Mouse (Mus musculus) hindbrain, postnatal 0 days (tissue): ENCODE measurements around the gene Pparg. TPM values are rescaled to one million over a fixed set of nuclear protein-coding genes. Genes with fewer than 3 reads are reported as not detected.

Experiments
- ATAC-seq: fragments of 200-750 bp; cut with Nextera tagmentation; 2 replicates; pipeline ENCODE4 v1.8.0; 2017; ENCODE audit warnings: mild to moderate bottlenecking, moderate TSS enrichment, moderate library complexity
- DNase-seq: peaks from one replicate; pipeline ENCODE4 v3.0.0-alpha.2; 2015; ENCODE audit warnings: low spot score
- H3K27ac ChIP-seq: fragments of 300-500 bp; sonication (generic); 2 replicates; pipeline ENCODE4 v1.5.1; 2014; ENCODE audit warnings: mild to moderate bottlenecking
- H3K27me3 ChIP-seq: fragments of 300-500 bp; sonication (generic); 2 replicates; pipeline ENCODE4 v1.6.1; 2014; ENCODE audit warnings: low read length, mixed read lengths; ENCODE audit not compliant: insufficient read depth
- H3K36me3 ChIP-seq: fragments of 300-500 bp; sonication (generic); 2 replicates; pipeline ENCODE4 v1.6.1; 2014; ENCODE audit warnings: low read length, mixed read lengths; ENCODE audit not compliant: insufficient read depth
- H3K4me1 ChIP-seq: fragments of 300-500 bp; sonication (generic); 2 replicates; pipeline ENCODE4 v1.6.1; 2014; ENCODE audit warnings: antibody characterized with exemption, low read length, mixed read lengths; ENCODE audit not compliant: insufficient read depth
- H3K4me2 ChIP-seq: fragments of 300-500 bp; sonication (generic); 2 replicates; pipeline ENCODE4 v1.6.1; 2014; ENCODE audit warnings: low read depth, mild to moderate bottlenecking, low read length, moderate library complexity, mixed read lengths
- H3K4me3 ChIP-seq: fragments of 300-500 bp; sonication (generic); 2 replicates; pipeline ENCODE4 v1.5.1; 2014; ENCODE audit warnings: low read length
- H3K9ac ChIP-seq: fragments of 300-500 bp; sonication (generic); replicated peaks from 2 replicates; pipeline ENCODE4 v1.6.1; 2014; ENCODE audit warnings: mild to moderate bottlenecking, low read length, moderate library complexity, mixed read lengths
- H3K9me3 ChIP-seq: fragments of 300-500 bp; sonication (generic); 2 replicates; pipeline ENCODE4 v1.6.1; 2016; ENCODE audit warnings: low read length, mixed read lengths
- CTCF ChIP-seq: IDR thresholded peaks from 2 replicates; pipeline ENCODE4 v1.5.1; 2016; ENCODE audit warnings: antibody characterized with exemption, control low read depth, low read depth
- WGBS: fragments of 180-500 bp; shearing (Covaris S2); extraction: QIAGEN DNeasy Blood & Tissue Kit; methylation state at CpG from one replicate; pipeline ENCODE4 v1.1.7; 2014; 5-methylcytosine and 5-hydroxymethylcytosine counted together
- polyA plus RNA-seq: library from polyadenylated mRNA; unstranded; fragments of >200 nt; fragmentation: Nextera tagmentation; extraction: Ambion mirVana; gene quantifications from 2 replicates; pipeline ENCODE4 v1.2.1, GENCODE M21; 2015
- total RNA-seq: library from RNA; depleted of rRNA; stranded (reverse); fragments of >200 nt; gene quantifications from 2 replicates; pipeline ENCODE4 v1.2.3, GENCODE M21; 2014

Pparg gene
- total and polyA plus RNA-seq, 2 experiments from 2014 or later, result 0.26 to 0.46 TPM

DNA sequence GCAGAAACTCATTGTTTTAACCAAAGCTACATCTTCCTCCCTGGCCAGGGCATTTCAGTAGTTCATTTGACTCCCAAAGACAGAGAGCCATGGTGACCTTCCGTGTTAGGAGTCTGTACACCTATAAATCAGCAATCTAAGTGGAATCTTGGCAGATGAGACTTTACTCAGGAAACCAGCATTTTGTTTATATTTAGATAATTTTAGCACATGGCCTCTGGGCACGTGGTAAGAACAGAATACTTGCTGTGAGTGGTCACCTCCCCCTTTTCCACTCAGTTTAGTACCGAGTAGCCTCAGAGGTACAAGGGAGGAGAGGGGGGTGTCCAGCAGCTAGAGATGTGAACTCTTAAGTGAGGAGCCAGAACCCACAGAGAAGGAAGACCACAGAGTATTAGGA lies 36.2 kb downstream of the Pparg start:
- no peak overlapping the region for H3K9ac ChIP-seq
- ATAC-seq, result no peak
- H3K4me2 ChIP-seq, result no peak overlapping the region
- no peaks in the 10 kb centered on the region for H3K4me1 ChIP-seq
- TF ChIP-seq CTCF, result no peak
- no peaks in the 10 kb centered on the region for H3K36me3 ChIP-seq
- no peak overlapping the region for H3K4me3 ChIP-seq
- WGBS, result 70% methylated on average over 3 of the region's 3 CpGs
- no peaks in the 10 kb centered on the region for H3K9me3 ChIP-seq
- H3K27ac ChIP-seq, result no peak overlapping the region
- DNase-seq, result no peak
- H3K27me3 ChIP-seq, result no peaks in the 10 kb centered on the region

GRCm38 (mm10) chr6:115404354-115404753 lies 43.6 kb downstream of the Pparg start:
- H3K4me3 ChIP-seq, result no peak overlapping the region
- no peaks in the 10 kb centered on the region for H3K36me3 ChIP-seq
- no peaks in the 10 kb centered on the region for H3K4me1 ChIP-seq
- TF ChIP-seq CTCF, result no peak
- ATAC-seq, result no peak
- WGBS, result 41% methylated on average over 2 of the region's 2 CpGs
- no peaks in the 10 kb centered on the region for H3K27me3 ChIP-seq
- DNase-seq, result no peak
- no peak overlapping the region for H3K27ac ChIP-seq
- H3K9me3 ChIP-seq, result no peaks in the 10 kb centered on the region
- no peak overlapping the region for H3K9ac ChIP-seq
- no peak overlapping the region for H3K4me2 ChIP-seq

DNA sequence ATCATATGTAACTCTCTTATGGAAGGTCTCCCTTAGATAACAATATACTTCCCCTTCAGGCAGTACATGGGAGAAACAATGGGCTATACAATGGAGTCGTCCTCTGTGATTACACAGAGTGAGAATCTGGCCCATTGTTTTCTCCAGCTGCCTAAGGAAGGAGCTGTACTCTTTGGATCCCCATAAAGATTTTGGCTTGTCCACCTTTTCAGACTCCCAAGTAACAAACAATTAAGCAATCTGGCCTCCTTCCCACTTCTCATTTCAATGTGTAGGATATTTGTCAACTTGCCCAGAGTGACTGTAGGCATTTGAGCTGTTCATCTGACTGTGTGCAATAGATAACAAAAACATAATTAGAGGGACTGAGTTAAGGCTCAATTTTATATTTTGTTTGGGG lies 50.7 kb downstream of the Pparg start:
- 5% methylated on average over 1 of the region's 1 CpGs for WGBS
- H3K4me3 ChIP-seq, result no peak overlapping the region
- no peak overlapping the region for H3K4me2 ChIP-seq
- H3K9ac ChIP-seq, result no peak overlapping the region
- H3K36me3 ChIP-seq, result no peaks in the 10 kb centered on the region
- no peak for TF ChIP-seq CTCF
- H3K9me3 ChIP-seq, result no peaks in the 10 kb centered on the region
- H3K27ac ChIP-seq, result no peak overlapping the region
- ATAC-seq, result no peak
- DNase-seq, result no peak
- H3K27me3 ChIP-seq, result no peaks in the 10 kb centered on the region
- no peaks in the 10 kb centered on the region for H3K4me1 ChIP-seq

GRCm38 (mm10) chr6:115418171-115418570 lies 57.4 kb downstream of the Pparg start:
- DNase-seq (no peak), ATAC-seq (no peak)
- H3K4me2 ChIP-seq, result no peak overlapping the region
- no peak for TF ChIP-seq CTCF
- 77% methylated on average over 3 of the region's 3 CpGs for WGBS
- H3K4me3 ChIP-seq, result no peak overlapping the region
- H3K27ac ChIP-seq, result no peak overlapping the region
- H3K27me3 ChIP-seq, result no peaks in the 10 kb centered on the region
- no peaks in the 10 kb centered on the region for H3K4me1 ChIP-seq
- no peaks in the 10 kb centered on the region for H3K36me3 ChIP-seq
- no peaks in the 10 kb centered on the region for H3K9me3 ChIP-seq
- H3K9ac ChIP-seq, result no peak overlapping the region

GRCm38 (mm10) chr6:115418964-115419363 lies 58.2 kb downstream of the Pparg start:
- H3K36me3 ChIP-seq, result no peaks in the 10 kb centered on the region
- no peak overlapping the region for H3K4me3 ChIP-seq
- ATAC-seq (no peak), DNase-seq (no peak)
- no peak for TF ChIP-seq CTCF
- H3K9ac ChIP-seq, result no peak overlapping the region
- H3K27me3 ChIP-seq, result no peaks in the 10 kb centered on the region
- H3K4me2 ChIP-seq, result no peak overlapping the region
- no peak overlapping the region for H3K27ac ChIP-seq
- WGBS, result 91% methylated on average over 3 of the region's 3 CpGs
- no peaks in the 10 kb centered on the region for H3K9me3 ChIP-seq
- H3K4me1 ChIP-seq, result no peaks in the 10 kb centered on the region

GRCm38 (mm10) chr6:115420963-115421362 lies 60.2 kb downstream of the Pparg start:
- no peak for ATAC-seq
- Histone ChIP-seq H3K9me3 (no peaks in the 10 kb centered on the region), H3K9ac (no peak overlapping the region), H3K27me3 (no peaks in the 10 kb centered on the region), H3K4me2 (no peak overlapping the region), H3K4me3 (no peak overlapping the region), H3K27ac (no peak overlapping the region), H3K4me1 (no peaks in the 10 kb centered on the region), H3K36me3 (no peaks in the 10 kb centered on the region)
- TF ChIP-seq CTCF, result no peak
- DNase-seq, result no peak
- 19% methylated on average over 1 of the region's 1 CpGs for WGBS

GRCm38 (mm10) chr6:115421665-115422064 lies 60.9 kb downstream of the Pparg start:
- Histone ChIP-seq H3K4me1 (no peaks in the 10 kb centered on the region), H3K27me3 (no peaks in the 10 kb centered on the region), H3K4me2 (no peak overlapping the region), H3K36me3 (no peaks in the 10 kb centered on the region), H3K9me3 (no peaks in the 10 kb centered on the region), H3K4me3 (no peak overlapping the region), H3K9ac (no peak overlapping the region), H3K27ac (no peak overlapping the region)
- TF ChIP-seq CTCF, result no peak
- no peak for DNase-seq
- 78% methylated on average over 4 of the region's 4 CpGs for WGBS
- ATAC-seq, result no peak
